Comparison of ENCODE assay signal across 27 mouse cellular contexts in genomic region chr7:113087646-113088045, GRCm38 (mm10).
DNase-seq lines count a peak whose midpoint lies in the region; ATAC-seq and TF ChIP-seq lines count a peak whose summit lies in the region.
"Had no signal": no experiment of that assay in that cellular context is flagged by ENCODE, and none has a peak within 500 bp of the region (broad histone marks: within the 10 kb centered on the region; RNA-seq: fewer than 3 reads in every experiment).

No protein-coding gene starts in this region.

- DNase-seq in hindbrain, postnatal 0 days (ENCODE audit: low spot score), result peak; percentile 15
- DNase-seq in hindbrain, embryonic 14.5 days (ENCODE audit: low spot score), result no peak
- DNase-seq in cerebellum, adult 11-12 months, result peak; percentile 58
- peak; percentile 44 for DNase-seq in cerebellum, adult 8-10 months
- peak; percentile 66 to 74 for DNase-seq in cerebellum, postnatal 25 days
- DNase-seq in layer of hippocampus, postnatal 36 days, result no peak
- DNase-seq in gastrocnemius, adult 2 months, result no peak
- DNase-seq: adrenal gland, postnatal 25 days; B cell, adult 2 months; forebrain, postnatal 0 days; gastrocnemius, postnatal 14 days; heart, postnatal 36 days; kidney, adult 9 months; kidney, postnatal 25 days; liver; lung, postnatal 36 days; thymus, postnatal 4 days had no signal

- 68% methylated on average over 5 of the region's 5 CpGs for WGBS in hindbrain, postnatal 0 days
- WGBS in hindbrain, embryonic 14.5 days, result 84% methylated on average over 5 of the region's 5 CpGs

- H3K4me1 ChIP-seq in hindbrain, postnatal 0 days (ENCODE audit: insufficient read depth, low read length), result no peaks in the 10 kb centered on the region
- no peaks in the 10 kb centered on the region for H3K4me1 ChIP-seq in hindbrain, embryonic 14.5 days (replicated peaks; ENCODE audit: control insufficient read depth, insufficient read depth, low read length)
- H3K4me1 ChIP-seq: heart, embryonic 15.5 days; megakaryocyte, embryonic 14.5 days; midbrain, embryonic 12.5 days; neural tube, embryonic 13.5 days had no signal

- no peaks in the 10 kb centered on the region for H3K36me3 ChIP-seq in hindbrain, postnatal 0 days (ENCODE audit: insufficient read depth, low read length)
- no peaks in the 10 kb centered on the region for H3K36me3 ChIP-seq in hindbrain, embryonic 14.5 days (replicated peaks; ENCODE audit: control insufficient read depth, insufficient read depth)
- H3K36me3 ChIP-seq: heart, embryonic 10.5 days; heart, embryonic 15.5 days; hindbrain, embryonic 12.5 days; lung, embryonic 15.5 days; midbrain, embryonic 12.5 days; neural tube, embryonic 13.5 days had no signal

- no peak overlapping the region for H3K27ac ChIP-seq in hindbrain, postnatal 0 days
- no peak overlapping the region for H3K27ac ChIP-seq in hindbrain, embryonic 14.5 days
- no peak overlapping the region for H3K27ac ChIP-seq in gastrocnemius, adult 2 months
- H3K27ac ChIP-seq: heart, embryonic 10.5 days; heart, embryonic 15.5 days; hindbrain, embryonic 12.5 days; layer of hippocampus, adult 2 months; liver, embryonic 14.5 days; lung, embryonic 15.5 days; midbrain, embryonic 12.5 days; neural tube, embryonic 13.5 days had no signal

- no peak overlapping the region for H3K4me2 ChIP-seq in hindbrain, postnatal 0 days (ENCODE audit: low read depth, low read length)
- no peak overlapping the region for H3K4me2 ChIP-seq in hindbrain, embryonic 14.5 days (replicated peaks)
- H3K4me2 ChIP-seq: heart, embryonic 15.5 days; hindbrain, embryonic 12.5 days; lung, embryonic 15.5 days; midbrain, embryonic 12.5 days; neural tube, embryonic 13.5 days had no signal

- intact Hi-C loops in gastrocnemius, adult 2 months (cut with DNase I), result no loop called here

- no peak overlapping the region for H3K9ac ChIP-seq in hindbrain, postnatal 0 days (replicated peaks; ENCODE audit: low read length)
- no peak overlapping the region for H3K9ac ChIP-seq in hindbrain, embryonic 14.5 days
- H3K9ac ChIP-seq: forebrain, postnatal 0 days; heart, embryonic 15.5 days; hindbrain, embryonic 12.5 days; liver, embryonic 14.5 days; lung, embryonic 15.5 days; midbrain, embryonic 12.5 days; neural tube, embryonic 13.5 days had no signal

- no peaks in the 10 kb centered on the region for H3K27me3 ChIP-seq in hindbrain, postnatal 0 days (ENCODE audit: insufficient read depth, low read length)
- H3K27me3 ChIP-seq in hindbrain, embryonic 14.5 days (ENCODE audit: control insufficient read depth, insufficient read depth, low read length), result no peaks in the 10 kb centered on the region
- H3K27me3 ChIP-seq: heart, embryonic 15.5 days; hindbrain, embryonic 12.5 days; lung, embryonic 15.5 days; neural tube, embryonic 13.5 days had no signal

- H3K9me3 ChIP-seq in hindbrain, postnatal 0 days (ENCODE audit: low read length), result no peaks in the 10 kb centered on the region
- H3K9me3 ChIP-seq in hindbrain, embryonic 14.5 days (ENCODE audit: control insufficient read depth, low read length), result no peaks in the 10 kb centered on the region
- H3K9me3 ChIP-seq: heart, embryonic 10.5 days; heart, embryonic 15.5 days; hindbrain, embryonic 12.5 days; lung, embryonic 15.5 days; megakaryocyte, embryonic 14.5 days; midbrain, embryonic 12.5 days; neural tube, embryonic 13.5 days had no signal

- no peak for TF ChIP-seq CTCF in hindbrain, postnatal 0 days (IDR thresholded peaks at IDR 0.05; ENCODE audit: low read depth)
- no peak for TF ChIP-seq CTCF in gastrocnemius, adult 2 months (IDR thresholded peaks at IDR 0.05)

- no peak overlapping the region for H3K4me3 ChIP-seq in hindbrain, postnatal 0 days (ENCODE audit: low read length)
- H3K4me3 ChIP-seq in hindbrain, embryonic 14.5 days (replicated peaks; ENCODE audit: low read length), result no peak overlapping the region
- H3K4me3 ChIP-seq in gastrocnemius, adult 2 months, result no peak overlapping the region
- H3K4me3 ChIP-seq: heart, embryonic 10.5 days; heart, embryonic 15.5 days; hindbrain, embryonic 12.5 days; layer of hippocampus, adult 2 months; lung, embryonic 15.5 days; megakaryocyte, embryonic 14.5 days; midbrain, embryonic 12.5 days; neural tube, embryonic 13.5 days had no signal

- no peak for ATAC-seq in hindbrain, postnatal 0 days
- ATAC-seq in hindbrain, embryonic 14.5 days (ENCODE audit: low FRiP score), result no peak
- ATAC-seq: forebrain, postnatal 0 days; intestine, postnatal 0 days had no signal

Comparison
In these comparisons a context has a peak if more than half of its experiments do, and no peak if none do; other contexts are left out.
1. DNase-seq: peak in hindbrain, postnatal 0 days (single experiment), cerebellum, adult 11-12 months (single experiment), cerebellum, adult 8-10 months (single experiment) and cerebellum, postnatal 25 days (2 of 2); none in hindbrain, embryonic 14.5 days (single experiment), layer of hippocampus, postnatal 36 days (0 of 2) and gastrocnemius, adult 2 months (single experiment).